Mouse (Mus musculus) cortical plate, adult 2 months (tissue): ENCODE data around the gene Gm21976.

Experiments used
- CTCF ChIP-seq: fragments of 200-500 bp; IDR thresholded peaks from 2 replicates; pipeline ENCODE4 v1.5.1; 2011; ENCODE audit warnings: mild to moderate bottlenecking, control low read depth, low read length; ENCODE audit not compliant: insufficient read depth; ENCODE audit errors: extremely low read depth
- POLR2A ChIP-seq: fragments of 200-500 bp; IDR thresholded peaks from 2 replicates; pipeline ENCODE4 v1.6.1; 2011; ENCODE audit warnings: mild to moderate bottlenecking, low read length, control low read depth; ENCODE audit not compliant: insufficient read depth; ENCODE audit errors: extremely low read depth

GRCm38 (mm10) chr13:98241531-98242282, 38.0 kb upstream of the Gm21976 start:
- no peak for TF ChIP-seq POLR2A
- TF ChIP-seq CTCF: no peak
